Mouse (Mus musculus): ENCODE data around the gene Trpm8.

The Trpm8 gene

DNA sequence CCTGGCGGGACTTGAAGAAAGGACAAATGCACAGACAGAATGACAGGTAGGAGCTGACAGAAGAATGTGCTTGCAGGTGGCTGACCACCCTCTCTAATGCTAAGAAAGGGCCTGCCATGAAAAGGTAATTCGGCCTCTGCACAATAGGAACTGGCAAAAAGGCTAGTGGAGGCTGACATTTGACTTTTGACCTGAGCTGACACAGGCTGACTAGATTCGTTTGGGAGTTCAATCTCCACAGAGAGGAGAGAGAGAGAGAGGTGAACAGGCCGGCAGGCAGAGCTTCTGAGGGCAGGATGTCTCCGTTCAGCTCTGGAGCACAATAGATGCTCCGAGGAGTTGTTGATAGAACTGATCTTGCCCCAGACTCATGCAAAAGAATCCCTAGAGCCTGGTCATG lies 31.1 kb upstream of the Trpm8 start:
- in situ Hi-C loops (cut with MboI; ENCODE audit: low sequenced_read_pairs), result no loop called here

DNA sequence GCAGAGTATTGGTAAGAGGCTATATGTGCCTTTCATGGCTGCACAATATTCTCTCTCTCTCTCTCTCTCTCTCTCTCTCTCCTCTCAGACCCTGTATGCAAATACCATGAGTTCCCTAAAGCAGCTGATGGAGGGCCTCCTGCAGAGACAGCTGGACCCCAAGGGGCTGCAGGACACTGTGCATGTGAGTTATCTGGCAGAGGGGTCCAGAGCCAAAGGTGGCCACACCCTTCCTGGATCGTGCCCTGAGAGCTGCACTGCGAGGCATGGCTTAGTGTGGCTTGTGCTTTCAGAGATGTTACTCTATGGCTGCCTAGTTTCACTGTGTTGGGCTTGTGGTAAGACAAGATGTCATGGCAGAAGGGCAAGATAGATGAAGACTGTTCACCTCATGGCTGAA lies 29.8 kb upstream of the Trpm8 start:
- in situ Hi-C loops (cut with MboI; ENCODE audit: low sequenced_read_pairs), result no loop called here

- in situ Hi-C loops (cut with MboI; ENCODE audit: low sequenced_read_pairs), result no loop called here
These were observed 28.8 kb upstream of the Trpm8 start for GRCm38 (mm10) chr1:88248658-88249057.

DNA sequence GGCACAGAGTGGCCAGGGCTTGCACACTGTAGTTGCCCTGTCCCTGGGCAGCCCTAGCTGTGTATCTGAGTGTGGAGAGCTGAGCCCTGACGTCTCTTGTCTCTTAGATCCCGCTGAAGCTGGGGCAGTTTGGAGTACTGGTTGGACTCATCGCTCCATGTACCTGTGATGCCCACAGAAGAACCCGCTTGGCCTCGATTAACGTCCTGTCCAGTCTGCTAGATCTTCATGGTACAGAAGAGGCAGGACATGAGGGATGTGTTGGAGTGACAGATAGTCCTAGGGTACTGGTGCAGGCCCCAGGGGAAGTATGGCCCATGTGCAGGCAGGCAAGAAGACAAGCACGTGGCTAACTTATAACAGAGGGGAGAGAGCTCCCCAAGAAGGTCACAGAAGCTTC lies 27.9 kb upstream of the Trpm8 start:
- in situ Hi-C loops (cut with MboI; ENCODE audit: low sequenced_read_pairs), result no loop called here

- in situ Hi-C loops (cut with MboI; ENCODE audit: low sequenced_read_pairs), result no loop called here
These were observed 27.4 kb upstream of the Trpm8 start for GRCm38 (mm10) chr1:88250023-88250422.

DNA sequence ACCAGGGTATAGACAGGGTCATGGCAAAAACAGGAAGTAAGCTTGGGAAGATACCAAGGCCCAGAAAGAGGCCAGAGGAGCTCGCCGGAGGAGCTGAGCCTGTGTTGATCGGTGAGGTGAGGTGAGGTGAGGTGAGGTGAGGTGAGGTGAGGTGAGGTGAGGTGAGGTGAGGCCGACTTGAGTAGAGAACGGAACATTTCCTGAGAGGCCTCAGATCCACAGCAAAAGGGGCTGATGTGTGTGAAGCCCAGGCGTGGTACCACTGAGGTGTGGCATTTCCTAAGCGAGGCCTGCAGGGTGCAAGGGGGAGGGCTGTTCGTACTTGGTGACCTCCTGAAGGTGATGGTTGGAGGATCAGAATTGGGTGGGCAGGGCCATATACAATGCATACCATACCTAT lies 24.4 kb upstream of the Trpm8 start:
- in situ Hi-C loops (cut with MboI; ENCODE audit: low sequenced_read_pairs), result no loop called here

DNA sequence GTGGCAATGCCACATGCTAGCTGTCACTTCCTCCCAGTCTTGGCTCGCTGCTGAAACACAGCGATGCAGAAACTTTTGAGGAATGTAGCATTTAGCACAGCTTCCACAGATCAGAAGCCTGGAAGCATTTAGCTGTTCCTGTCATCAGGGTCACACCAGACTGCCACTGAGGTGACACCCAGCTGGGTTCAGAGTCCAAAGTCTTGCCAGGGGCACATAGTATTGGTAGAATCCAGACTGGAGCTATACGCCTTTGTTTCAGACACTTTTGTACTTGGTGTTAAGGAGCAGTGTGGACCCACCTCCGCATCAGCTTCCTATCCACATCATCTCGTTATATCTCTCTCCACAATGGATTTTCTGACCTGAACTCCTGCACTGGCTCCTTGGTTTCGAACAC lies 23.9 kb upstream of the Trpm8 start:
- in situ Hi-C loops (cut with MboI; ENCODE audit: low sequenced_read_pairs), result no loop called here

- in situ Hi-C loops (cut with MboI; ENCODE audit: low sequenced_read_pairs), result no loop called here
These were observed 22.5 kb upstream of the Trpm8 start for GRCm38 (mm10) chr1:88254793-88255465.

DNA sequence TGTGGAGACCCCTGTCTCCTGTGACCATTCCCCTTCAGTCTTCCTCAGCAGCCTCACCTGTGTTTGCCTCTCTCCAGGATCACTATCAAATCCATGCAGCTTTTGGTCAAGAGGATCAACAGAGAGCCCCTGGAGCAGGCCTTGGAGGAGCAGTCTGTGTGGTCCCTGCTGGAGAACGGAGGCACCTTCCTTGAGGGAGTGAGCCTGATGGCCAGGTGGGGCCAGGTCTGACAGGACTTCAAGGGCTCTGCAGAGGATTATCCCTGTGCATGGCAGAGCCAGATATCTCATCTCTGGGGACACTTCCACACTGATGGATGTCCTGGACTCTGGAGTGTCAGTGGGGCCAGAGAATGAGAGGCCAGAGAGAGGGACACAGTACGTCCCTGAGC lies 22.0 kb upstream of the Trpm8 start:
- in situ Hi-C loops (cut with MboI; ENCODE audit: low sequenced_read_pairs), result no loop called here

DNA sequence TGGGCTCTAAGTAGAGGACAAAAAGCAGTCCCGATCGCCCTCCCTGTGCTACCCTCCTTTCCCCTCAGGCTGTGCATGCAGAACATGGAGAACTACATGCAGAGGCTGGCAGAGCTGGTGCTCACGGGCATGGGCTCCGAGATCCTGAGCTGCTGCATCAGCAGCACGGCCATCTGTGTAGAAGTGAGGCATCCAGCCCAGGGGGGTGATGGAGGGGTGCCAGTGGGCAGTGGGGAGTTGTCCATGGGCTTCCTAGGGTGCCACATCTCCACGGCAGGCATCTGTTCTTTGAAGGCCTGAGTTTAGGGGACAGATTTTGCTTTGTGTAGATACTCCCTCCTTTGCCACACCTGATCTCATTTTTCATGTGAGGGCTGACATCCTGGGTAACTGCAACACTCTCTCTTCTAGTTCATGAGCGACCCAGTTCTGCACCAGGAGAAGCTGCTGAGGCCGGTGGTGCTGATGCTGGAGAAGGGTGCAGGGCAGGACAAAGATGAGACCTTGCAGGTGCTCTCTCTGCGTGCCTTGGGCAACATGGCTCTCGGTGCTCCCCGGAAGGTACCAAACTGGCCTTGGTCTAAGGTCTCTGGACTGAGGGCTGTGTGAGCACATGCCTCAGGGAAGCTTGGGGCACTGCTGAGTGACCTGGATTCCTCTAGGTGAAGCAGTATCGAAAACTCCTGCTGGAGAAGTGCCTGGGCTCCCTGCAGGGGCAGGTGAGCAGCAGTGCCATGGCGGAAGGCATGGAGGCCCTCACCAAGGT lies 21.3 kb upstream of the Trpm8 start:
- in situ Hi-C loops (cut with MboI; ENCODE audit: low sequenced_read_pairs), result no loop called here

DNA sequence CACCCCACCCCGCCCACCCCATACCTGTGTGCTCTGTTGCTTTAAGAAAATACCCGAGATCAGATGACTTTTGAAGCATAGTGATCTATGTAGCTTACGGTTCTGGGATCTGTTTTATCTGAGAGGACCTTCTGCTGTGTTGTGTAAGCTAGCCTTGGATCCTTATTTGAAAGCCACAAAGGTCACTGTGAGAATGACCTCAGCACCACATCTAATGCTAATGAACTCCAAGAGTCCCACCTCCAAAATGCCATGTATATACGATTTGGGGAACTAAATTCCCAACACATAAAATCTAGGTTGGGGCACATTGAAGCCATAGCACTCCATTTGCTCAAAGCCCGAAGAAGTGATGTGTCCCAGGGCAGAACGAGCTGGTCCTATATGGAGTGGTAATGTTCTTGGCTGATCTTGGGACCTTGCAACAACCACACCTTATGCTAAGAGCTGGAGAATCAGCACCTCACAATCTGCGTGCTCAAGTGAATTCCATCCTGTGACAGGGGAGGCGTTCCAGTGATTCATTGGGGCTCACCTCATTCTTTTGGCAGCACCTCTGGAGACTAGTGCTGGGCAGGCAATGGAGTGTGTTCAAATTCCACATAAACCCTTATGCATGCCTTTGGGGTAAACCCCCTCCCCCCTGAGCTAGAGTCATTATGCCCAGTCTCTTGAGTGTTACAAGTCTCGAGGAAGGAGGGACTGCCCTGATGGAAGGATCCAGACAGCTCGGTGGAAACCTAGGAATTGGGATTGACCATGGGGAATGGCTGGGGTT lies 20.4 kb upstream of the Trpm8 start:
- in situ Hi-C loops (cut with MboI; ENCODE audit: low sequenced_read_pairs), result no loop called here

- in situ Hi-C loops (cut with MboI; ENCODE audit: low sequenced_read_pairs), result no loop called here
These were observed 19.8 kb upstream of the Trpm8 start for GRCm38 (mm10) chr1:88257681-88258080.

DNA sequence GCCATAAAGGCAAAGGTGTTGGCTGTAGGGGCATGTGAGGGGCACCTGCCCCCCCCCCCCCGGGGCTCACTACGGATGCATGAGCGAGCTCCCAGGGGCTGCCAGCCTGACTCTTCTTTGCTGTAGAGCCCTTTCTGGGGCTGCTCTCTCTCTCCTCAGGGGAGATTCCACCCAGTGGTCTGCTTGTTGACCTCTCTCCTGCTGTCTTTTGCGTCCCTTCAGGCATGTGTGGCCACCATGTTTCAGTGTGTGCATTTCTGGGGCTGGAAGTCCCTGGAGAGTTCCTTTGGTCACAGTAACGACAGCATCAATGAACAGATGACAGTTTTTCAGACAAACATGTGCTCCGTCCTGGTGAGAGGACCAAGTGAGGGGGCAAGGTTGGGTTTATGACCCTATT lies 19.1 kb upstream of the Trpm8 start:
- in situ Hi-C loops (cut with MboI; ENCODE audit: low sequenced_read_pairs), result no loop called here

DNA sequence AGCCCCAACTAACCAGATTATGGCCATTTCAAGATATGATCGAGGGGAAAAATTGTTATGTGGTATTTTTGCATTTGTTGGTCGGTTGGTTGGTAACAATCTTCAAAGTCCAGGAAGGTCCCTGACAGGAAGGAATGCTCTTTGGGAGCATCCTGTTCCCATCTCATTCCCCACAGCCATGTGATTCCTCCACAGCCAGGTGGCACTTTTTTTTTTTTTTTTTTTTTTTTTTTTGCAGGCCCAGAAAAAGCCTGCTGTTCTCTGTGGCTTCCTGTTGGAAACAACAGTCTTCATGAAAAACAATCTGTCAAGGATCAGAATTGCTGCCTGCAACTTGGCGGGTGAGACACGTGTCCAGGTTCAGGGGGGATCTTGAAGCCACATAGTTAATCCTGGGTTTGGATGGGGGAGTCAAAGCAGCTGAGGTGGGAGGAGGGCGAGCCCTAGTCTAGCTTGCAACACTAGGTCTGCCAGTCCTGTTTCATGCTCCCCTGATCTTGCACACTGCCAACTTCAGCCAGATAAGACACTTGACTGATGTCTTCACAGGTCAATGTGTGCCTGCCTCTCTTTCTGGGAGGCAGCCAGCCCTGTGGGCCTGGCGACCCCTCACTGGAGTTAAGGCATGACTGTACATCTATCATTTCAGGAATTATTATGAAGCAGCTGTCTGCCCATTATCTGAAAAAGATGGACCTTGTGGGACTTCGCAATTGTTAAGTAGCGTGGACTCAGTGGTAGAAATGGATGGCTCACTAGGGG lies 18.4 kb upstream of the Trpm8 start:
- in situ Hi-C loops (cut with MboI; ENCODE audit: low sequenced_read_pairs), result no loop called here

GRCm38 (mm10) chr1:88259643-88260024 lies 17.8 kb upstream of the Trpm8 start:
- in situ Hi-C loops (cut with MboI; ENCODE audit: low sequenced_read_pairs), result no loop called here

GRCm38 (mm10) chr1:88260114-88260513 lies 17.3 kb upstream of the Trpm8 start:
- in situ Hi-C loops (cut with MboI; ENCODE audit: low sequenced_read_pairs), result no loop called here

- in situ Hi-C loops (cut with MboI; ENCODE audit: low sequenced_read_pairs), result no loop called here
These were observed 16.7 kb upstream of the Trpm8 start for GRCm38 (mm10) chr1:88260604-88261377.

- in situ Hi-C loops (cut with MboI; ENCODE audit: low sequenced_read_pairs), result no loop called here
These were observed 15.8 kb upstream of the Trpm8 start for GRCm38 (mm10) chr1:88261706-88262105.

DNA sequence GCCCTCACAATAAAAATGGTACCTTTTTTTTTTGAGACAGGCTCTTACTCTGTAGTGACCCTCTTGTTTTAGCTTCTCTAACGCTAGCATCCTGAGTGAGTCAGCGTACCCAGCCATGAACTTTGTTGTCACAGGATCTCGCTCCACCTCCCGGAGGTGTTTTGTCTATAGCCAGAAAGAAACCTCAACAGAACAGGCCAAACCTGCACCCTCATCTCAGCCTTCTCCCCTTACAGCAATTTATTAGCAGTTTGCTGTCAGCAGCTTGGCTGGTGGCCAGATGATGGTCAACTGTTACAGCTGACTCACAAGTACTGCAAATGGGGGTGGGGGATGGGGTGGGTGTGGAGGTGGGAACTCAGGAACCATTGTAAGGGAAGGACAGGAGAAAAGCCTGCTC lies 15.2 kb upstream of the Trpm8 start:
- in situ Hi-C loops (cut with MboI; ENCODE audit: low sequenced_read_pairs), result no loop called here

- in situ Hi-C loops (cut with MboI; ENCODE audit: low sequenced_read_pairs), result no loop called here
These were observed 14.5 kb upstream of the Trpm8 start for GRCm38 (mm10) chr1:88262961-88263360.
